Comparison of ENCODE assay signal across 21 mouse cellular contexts in the genomic region with DNA sequence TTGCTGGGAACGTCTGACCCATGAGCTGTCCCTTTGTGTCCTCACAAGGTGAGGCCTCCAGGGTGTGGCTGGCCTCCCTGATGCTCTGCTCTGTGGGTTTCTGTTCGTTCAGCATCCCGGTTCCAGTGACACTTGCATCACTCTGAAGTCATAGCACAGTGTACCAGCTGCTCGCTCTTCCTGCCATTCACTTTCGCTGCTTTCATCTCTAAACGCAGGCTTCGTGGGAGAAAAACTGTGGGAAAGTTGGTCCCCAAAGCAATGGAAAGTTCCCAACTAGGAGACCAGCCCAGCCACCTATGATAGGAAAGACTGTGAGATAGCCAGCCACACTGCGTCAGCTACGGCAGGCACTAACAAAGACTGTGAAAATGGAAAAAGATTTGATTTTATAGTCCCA. TPM values are rescaled to one million over a fixed set of nuclear protein-coding genes. Genes with fewer than 3 reads are reported as not detected.
DNase-seq lines count a peak whose midpoint lies in the region; ATAC-seq and TF ChIP-seq lines count a peak whose summit lies in the region.
"Had no signal": no experiment of that assay in that cellular context is flagged by ENCODE, and none has a peak within 500 bp of the region (broad histone marks: within the 10 kb centered on the region; RNA-seq: fewer than 3 reads in every experiment).

No protein-coding gene starts in this region.

- dilution Hi-C loops in CH12.LX (cut with MboI; ENCODE audit: extremely low pct_ligation_motif_present, extremely low pct_unique_long_range_greater_than_20kb, low sequenced_read_pairs): no loop called here

- no peaks in the 10 kb centered on the region for H3K27me3 ChIP-seq in heart, embryonic 13.5 days (replicated peaks)
- no peaks in the 10 kb centered on the region for H3K27me3 ChIP-seq in heart, postnatal 0 days (ENCODE audit: control insufficient read depth, insufficient read depth, low read length)
- no peaks in the 10 kb centered on the region for H3K27me3 ChIP-seq in CH12.LX (replicated peaks)
- H3K27me3 ChIP-seq: embryonic facial prominence, embryonic 12.5 days; forebrain, embryonic 15.5 days; hindbrain, embryonic 15.5 days had no signal

- no peaks in the 10 kb centered on the region for H3K9me3 ChIP-seq in heart, embryonic 13.5 days
- H3K9me3 ChIP-seq in heart, postnatal 0 days (replicated peaks; ENCODE audit: control insufficient read depth, low read length): no peaks in the 10 kb centered on the region
- no peaks in the 10 kb centered on the region for H3K9me3 ChIP-seq in CH12.LX (replicated peaks; ENCODE audit: low read length)
- H3K9me3 ChIP-seq: embryonic facial prominence, embryonic 12.5 days; forebrain, embryonic 15.5 days; G1E; hindbrain, embryonic 15.5 days had no signal

- H3K4me2 ChIP-seq in heart, embryonic 13.5 days: no peak overlapping the region
- H3K4me2 ChIP-seq in heart, postnatal 0 days (ENCODE audit: low read depth, low read length): no peak overlapping the region
- peak overlapping the region; percentile 48 for H3K4me2 ChIP-seq in CH12.LX (ENCODE audit: insufficient read depth, low read depth, poor library complexity, severe bottlenecking)
- H3K4me2 ChIP-seq: embryonic facial prominence, embryonic 12.5 days; forebrain, embryonic 15.5 days; hindbrain, embryonic 15.5 days had no signal

- 73% methylated on average over 9 of the region's 9 CpGs for WGBS in heart, embryonic 13.5 days
- WGBS in heart, postnatal 0 days: 73% methylated on average over 9 of the region's 9 CpGs

- no peaks in the 10 kb centered on the region for H3K79me2 ChIP-seq in CH12.LX (replicated peaks; ENCODE audit: control insufficient read depth, extremely low read depth, insufficient read depth, poor library complexity, severe bottlenecking)

- peak overlapping the region; percentile 65 for H3K27ac ChIP-seq in heart, embryonic 13.5 days (replicated peaks)
- H3K27ac ChIP-seq in heart, postnatal 0 days (ENCODE audit: low read depth): 0 out of 2 replicates have a peak overlapping the region, but pooled peaks have one; percentile 5
- peak overlapping the region; percentile 85; the same call in 1 of the 2 replicates for H3K27ac ChIP-seq in CH12.LX (ENCODE audit: insufficient read depth, low read depth)
- H3K27ac ChIP-seq: embryonic facial prominence, embryonic 12.5 days; forebrain, embryonic 15.5 days; hindbrain, embryonic 15.5 days had no signal

- TF ChIP-seq EP300 in heart, postnatal 0 days (IDR thresholded peaks at IDR 0.05; ENCODE audit: low read depth): 0 out of 2 replicates have a peak, but pooled peaks have one; percentile 55
- TF ChIP-seq EP300 in CH12.LX (IDR thresholded peaks at IDR 0.05; ENCODE audit: low read length): no peak

- in situ Hi-C loops in CH12.LX (cut with MboI; ENCODE audit: low pct_ligation_motif_present, low pct_unique_long_range_greater_than_20kb, low sequenced_read_pairs): no loop called here

- H3K4me1 ChIP-seq in heart, embryonic 13.5 days: peaks cover 75% of the 10 kb centered on the region
- H3K4me1 ChIP-seq in heart, postnatal 0 days (ENCODE audit: control insufficient read depth, insufficient read depth): peaks cover 19% of the 10 kb centered on the region
- H3K4me1 ChIP-seq in CH12.LX (ENCODE audit: control insufficient read depth in 1 of 2, insufficient read depth in 2 of 2): peaks cover 17 to 78% of the 10 kb centered on the region in 2 experiments

- intact Hi-C loops in heart, postnatal 36 days (cut with DNase I): no loop called here

- H3K4me3 ChIP-seq in heart, embryonic 13.5 days: no peak overlapping the region
- no peak overlapping the region for H3K4me3 ChIP-seq in heart, postnatal 0 days (ENCODE audit: low read depth, low read length)
- H3K4me3 ChIP-seq in CH12.LX (replicated peaks in 1 of 3; ENCODE audit: low read depth in 2 of 3, low read length in 2 of 3, poor library complexity in 1 of 3): no peak overlapping the region
- H3K4me3 ChIP-seq: embryonic facial prominence, embryonic 12.5 days; forebrain, embryonic 15.5 days; hindbrain, embryonic 15.5 days had no signal

- TF ChIP-seq POLR2A in CH12.LX (IDR thresholded peaks at IDR 0.05; ENCODE audit: low read depth, low read length): no peak

- ATAC-seq in heart, embryonic 13.5 days (ENCODE audit: extremely low read depth, insufficient number of reproducible peaks, low FRiP score, low TSS enrichment): no peak
- ATAC-seq in heart, postnatal 0 days (ENCODE audit: insufficient read depth, low read depth): peak; percentile 22; the same call in 1 of the 2 replicates
- ATAC-seq: forebrain, embryonic 15.5 days; intestine, embryonic 16.5 days had no signal

- H3K36me3 ChIP-seq in heart, embryonic 13.5 days: no peaks in the 10 kb centered on the region
- H3K36me3 ChIP-seq in heart, postnatal 0 days (replicated peaks; ENCODE audit: control insufficient read depth, insufficient read depth, low read length): no peaks in the 10 kb centered on the region
- no peaks in the 10 kb centered on the region for H3K36me3 ChIP-seq in CH12.LX (replicated peaks in 1 of 2; ENCODE audit: control insufficient read depth in 1 of 2, insufficient read depth in 1 of 2, low read length in 1 of 2)
- H3K36me3 ChIP-seq: embryonic facial prominence, embryonic 12.5 days; forebrain, embryonic 15.5 days; G1E; hindbrain, embryonic 15.5 days had no signal

- TF ChIP-seq RAD21 in CH12.LX (IDR thresholded peaks at IDR 0.05; ENCODE audit: low read depth, low read length): no peak

- peak; percentile 91 for DNase-seq in heart, adult 11 months
- no peak for DNase-seq in heart, postnatal 4 days
- DNase-seq in heart, adult 8-10 months (ENCODE audit: low spot score): no peak
- no peak for DNase-seq in heart, postnatal 0 days (ENCODE audit: low spot score)
- no peak for DNase-seq in heart, postnatal 36 days
- DNase-seq in CH12.LX (ENCODE audit: extremely low read depth): no peak
- DNase-seq in B cell, adult 2 months: no peak
- DNase-seq: adrenal gland, adult 8-10 months; adrenal gland, postnatal 36 days; cerebellum, adult 11 months; cerebellum, adult 8-10 months; cerebellum, postnatal 14 days; gastrocnemius, postnatal 14 days; kidney, adult 9 months; kidney, postnatal 14 days had no signal

- no peak overlapping the region for H3K9ac ChIP-seq in heart, embryonic 13.5 days
- no peak overlapping the region for H3K9ac ChIP-seq in heart, postnatal 0 days (replicated peaks; ENCODE audit: low read depth, low read length)
- H3K9ac ChIP-seq in CH12.LX (ENCODE audit: insufficient read depth, low read depth): no peak overlapping the region
- H3K9ac ChIP-seq: embryonic facial prominence, embryonic 12.5 days; forebrain, embryonic 15.5 days; hindbrain, embryonic 15.5 days had no signal

- no peak for TF ChIP-seq CTCF in heart, postnatal 0 days (IDR thresholded peaks at IDR 0.05; ENCODE audit: low read depth)
- no peak for TF ChIP-seq CTCF in CH12.LX (conservative IDR thresholded peaks at IDR 0.05 in 1 of 2, IDR thresholded peaks at IDR 0.05 in 1 of 2; ENCODE audit: low read depth in 2 of 2, low read length in 2 of 2)

TF ChIP-seq in CH12.LX, 34 proteins besides CTCF, POLR2A, EP300 and RAD21:
- no peak for TF ChIP-seq IRF4 (IDR thresholded peaks at IDR 0.05; ENCODE audit: low read depth, low read length)
- TF ChIP-seq ZKSCAN1 (IDR thresholded peaks at IDR 0.05; ENCODE audit: borderline replicate concordance, low read depth, low read length): no peak
- no peak for TF ChIP-seq MEF2A (IDR thresholded peaks at IDR 0.05; ENCODE audit: borderline replicate concordance, low read depth, low read length)
- no peak for TF ChIP-seq TBP (conservative IDR thresholded peaks at IDR 0.05; ENCODE audit: low read depth, low read length)
- no peak for TF ChIP-seq MAX (IDR thresholded peaks at IDR 0.05; ENCODE audit: low read length)
- no peak for TF ChIP-seq SIN3A (IDR thresholded peaks at IDR 0.05; ENCODE audit: low read length)
- no peak for TF ChIP-seq CHD2 (IDR thresholded peaks at IDR 0.05; ENCODE audit: low read length)
- TF ChIP-seq HCFC1 (IDR thresholded peaks at IDR 0.05; ENCODE audit: low read depth, low read length): no peak
- no peak for TF ChIP-seq NRF1 (IDR thresholded peaks at IDR 0.05; ENCODE audit: low read depth, low read length)
- no peak for TF ChIP-seq CHD1 (IDR thresholded peaks at IDR 0.05; ENCODE audit: low read depth, low read length)

RNA-seq across cellular contexts. Expression of a gene that starts 43.2 kb away (rescaled TPM):
- 10 to 100 TPM; 72.2 to 78.2 TPM for total RNA-seq in heart, postnatal 4 days (2021)
- polyA plus RNA-seq in heart, embryonic 13.5 days (2015; fragmentation: Nextera tagmentation; extraction: Ambion mirVana): 49.9 and 54.1 TPM in 2 replicates
- total RNA-seq in heart, adult 8-10 months (2022): 10 to 100 TPM; 36.4 to 44.4 (median 39.3) TPM
- total RNA-seq in heart, postnatal 0 days (2014; rRNA removed; ENCODE audit: low replicate concordance): 88.7 and 129 TPM in 2 replicates
- 89.4 and 101 TPM in 2 replicates for polyA plus RNA-seq in heart, postnatal 0 days (2015; fragmentation: Nextera tagmentation; extraction: Ambion mirVana)
- 10 to 100 TPM; 54.6 to 63.8 TPM for total RNA-seq in heart, postnatal 36 days (2021)
- 50.1 and 50.2 TPM in 2 replicates for total RNA-seq in CH12.LX (2012; rRNA removed)
- 85.3 and 90.9 TPM in 2 replicates for total RNA-seq in CH12.LX (2014; rRNA removed)
- 67.6 and 68.6 TPM in 2 replicates for polyA plus RNA-seq in CH12.LX (2012; ENCODE audit: insufficient read length, low read depth)

Comparison
In these comparisons a context has a peak if more than half of its experiments do, and no peak if none do; other contexts are left out.
1. H3K27ac ChIP-seq: peak in every context shown above with its lines; median percentile 85 in CH12.LX; 65 in heart, embryonic 13.5 days; 5 in heart, postnatal 0 days.